Mouse (Mus musculus) neural tube, embryonic 12.5 days (tissue): Measurements from ENCODE around the gene Ifitm5. TPM values are rescaled to one million over a fixed set of nuclear protein-coding genes. Genes with fewer than 3 reads are reported as not detected.
"Not testable (repeated sequence)": the region's sequence is repeated elsewhere in the genome, so short reads cannot be mapped to it uniquely, and the experiment has no call there.

Source experiments
- ATAC-seq: fragments of 200-750 bp; cut with Nextera tagmentation; 2 replicates; pipeline ENCODE4 v1.8.0; 2017; ENCODE audit warnings: low read depth, mild to moderate bottlenecking, moderate TSS enrichment, moderate library complexity; ENCODE audit not compliant: low FRiP score
- H3K27ac ChIP-seq: fragments of 300-500 bp; sonication (generic); 2 replicates; pipeline ENCODE4 v1.5.1; 2016
- H3K27me3 ChIP-seq: fragments of 300-500 bp; sonication (generic); replicated peaks from 2 replicates; pipeline ENCODE4 v1.6.1; 2016; ENCODE audit warnings: mild to moderate bottlenecking
- H3K36me3 ChIP-seq: fragments of 300-500 bp; sonication (generic); 2 replicates; pipeline ENCODE4 v1.6.1; 2016; ENCODE audit warnings: mild to moderate bottlenecking
- H3K4me1 ChIP-seq: fragments of 300-500 bp; sonication (generic); 2 replicates; pipeline ENCODE4 v1.6.1; 2016
- H3K4me2 ChIP-seq: fragments of 300-500 bp; sonication (generic); replicated peaks from 2 replicates; pipeline ENCODE4 v1.6.1; 2016; ENCODE audit warnings: mild to moderate bottlenecking
- H3K4me3 ChIP-seq: fragments of 300-500 bp; sonication (generic); 2 replicates; pipeline ENCODE4 v1.5.1; 2016
- H3K9ac ChIP-seq: fragments of 300-500 bp; sonication (generic); 2 replicates; pipeline ENCODE4 v1.6.1; 2016; ENCODE audit warnings: mild to moderate bottlenecking
- H3K9me3 ChIP-seq: fragments of 300-500 bp; sonication (generic); 2 replicates; pipeline ENCODE4 v1.6.1; 2016; ENCODE audit warnings: mild to moderate bottlenecking
- WGBS: fragments of 180-500 bp; shearing (Covaris S2); methylation state at CpG from one replicate; pipeline ENCODE4 v1.1.7; 2016; 5-methylcytosine and 5-hydroxymethylcytosine counted together
- polyA plus RNA-seq: library from polyadenylated mRNA; unstranded; fragments of >200 nt; fragmentation: Nextera tagmentation; extraction: Ambion mirVana; gene quantifications from 2 replicates; pipeline ENCODE4 v1.2.1, GENCODE M21; 2016

Ifitm5 gene
- polyA plus RNA-seq, 1 experiment from 2014 or later = 1.6 TPM

DNA sequence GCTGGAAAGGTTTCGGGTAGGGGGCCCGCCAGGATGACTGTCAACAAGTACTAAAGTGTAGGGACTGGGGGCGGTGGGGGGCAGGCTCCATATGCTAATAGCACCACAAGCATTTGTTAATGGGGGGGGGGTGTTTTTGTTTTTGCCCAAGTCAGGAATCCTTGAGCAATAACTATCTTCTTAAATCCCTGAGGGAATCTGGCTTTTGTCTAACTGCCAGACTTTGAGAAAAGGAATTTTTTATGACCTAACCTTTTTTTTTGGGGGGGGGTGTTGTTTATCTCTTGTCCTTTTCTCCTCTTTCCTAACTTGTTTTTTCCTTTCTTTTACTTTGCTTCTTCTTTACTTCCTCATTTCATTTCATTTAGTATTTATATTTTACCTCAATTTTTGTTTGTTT lies 25.4 kb upstream of the Ifitm5 start:
- no peaks in the 10 kb centered on the region for H3K36me3 ChIP-seq
- 29% methylated on average over 3 of the region's 3 CpGs for WGBS
- ATAC-seq = no peak

GRCm38 (mm10) chr7:140974940-140975339 lies 24.8 kb upstream of the Ifitm5 start:
- 15% methylated on average over 9 of the region's 9 CpGs for WGBS
- H3K4me3 ChIP-seq = no peak overlapping the region
- no peak for ATAC-seq
- no peaks in the 10 kb centered on the region for H3K9me3 ChIP-seq
- no peak overlapping the region for H3K9ac ChIP-seq
- no peak overlapping the region for H3K4me2 ChIP-seq
- peaks cover 3% of the 10 kb centered on the region; the same call in 1 of the 2 replicates for H3K27me3 ChIP-seq
- no peaks in the 10 kb centered on the region for H3K36me3 ChIP-seq
- peaks cover 15% of the 10 kb centered on the region; the same call in 1 of the 2 replicates for H3K4me1 ChIP-seq
- no peak overlapping the region for H3K27ac ChIP-seq

More for the DNA sequence above, 25.4 kb upstream of the Ifitm5 start:
- no peak overlapping the region for H3K9ac ChIP-seq
- H3K9me3 ChIP-seq = no peaks in the 10 kb centered on the region
- H3K4me2 ChIP-seq = no peak overlapping the region
- H3K4me3 ChIP-seq = no peak overlapping the region
- H3K27me3 ChIP-seq = no peaks in the 10 kb centered on the region
- peaks cover 15% of the 10 kb centered on the region; the same call in 1 of the 2 replicates for H3K4me1 ChIP-seq
- H3K27ac ChIP-seq = no peak overlapping the region

- no peaks in the 10 kb centered on the region for H3K9me3 ChIP-seq
- H3K36me3 ChIP-seq = no peaks in the 10 kb centered on the region
- peaks cover 3% of the 10 kb centered on the region; the same call in 1 of the 2 replicates for H3K27me3 ChIP-seq
- ATAC-seq = no peak
- no peak overlapping the region for H3K4me3 ChIP-seq
- 9% methylated on average over 14 of the region's 14 CpGs for whole genome bisulfite sequencing
- H3K4me1 ChIP-seq = peaks cover 15% of the 10 kb centered on the region
- no peak overlapping the region for H3K9ac ChIP-seq
- no peak overlapping the region for H3K27ac ChIP-seq
- H3K4me2 ChIP-seq = no peak overlapping the region
Measured at GRCm38 (mm10) chr7:140973396-140974165, 23.5 kb upstream of the Ifitm5 start.

- Histone ChIP-seq H3K4me3 (no peak overlapping the region), H3K9me3 (no peaks in the 10 kb centered on the region), H3K27me3 (peaks cover 3% of the 10 kb centered on the region; the same call in 1 of the 2 replicates), H3K9ac (no peak overlapping the region), H3K4me1 (peaks cover 15% of the 10 kb centered on the region), H3K27ac (no peak overlapping the region), H3K4me2 (no peak overlapping the region), H3K36me3 (no peaks in the 10 kb centered on the region)
- no peak for ATAC-seq
- WGBS = 90% methylated on average over 8 of the region's 8 CpGs
Measured at GRCm38 (mm10) chr7:140971479-140972171, 21.5 kb upstream of the Ifitm5 start.

DNA sequence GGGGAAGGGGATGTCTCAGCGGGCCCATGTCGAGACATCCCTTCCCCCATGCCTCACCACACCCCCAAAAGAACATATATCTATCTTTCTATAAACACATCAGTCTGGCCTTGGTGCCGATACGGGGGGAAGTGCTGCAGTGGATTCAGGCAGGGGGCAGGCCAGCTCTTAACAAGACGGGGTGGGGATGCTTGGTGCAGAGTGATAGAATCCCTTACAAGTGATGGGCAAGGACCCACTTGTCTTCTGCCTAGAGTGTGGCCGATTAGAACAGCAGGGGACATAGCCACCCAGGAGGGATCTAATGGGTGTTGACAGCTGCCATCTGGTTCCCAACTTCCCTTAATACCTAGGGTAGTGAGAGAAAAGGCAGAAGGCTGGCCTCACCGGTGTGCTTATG lies 20.8 kb upstream of the Ifitm5 start:
- Histone ChIP-seq H3K9me3 (no peaks in the 10 kb centered on the region), H3K4me2 (no peak overlapping the region), H3K27ac (no peak overlapping the region), H3K9ac (no peak overlapping the region), H3K4me3 (no peak overlapping the region), H3K4me1 (peaks cover 15% of the 10 kb centered on the region), H3K36me3 (no peaks in the 10 kb centered on the region), H3K27me3 (peaks cover 3% of the 10 kb centered on the region; the same call in 1 of the 2 replicates)
- no peak for ATAC-seq
- 44% methylated on average over 7 of the region's 7 CpGs for WGBS

DNA sequence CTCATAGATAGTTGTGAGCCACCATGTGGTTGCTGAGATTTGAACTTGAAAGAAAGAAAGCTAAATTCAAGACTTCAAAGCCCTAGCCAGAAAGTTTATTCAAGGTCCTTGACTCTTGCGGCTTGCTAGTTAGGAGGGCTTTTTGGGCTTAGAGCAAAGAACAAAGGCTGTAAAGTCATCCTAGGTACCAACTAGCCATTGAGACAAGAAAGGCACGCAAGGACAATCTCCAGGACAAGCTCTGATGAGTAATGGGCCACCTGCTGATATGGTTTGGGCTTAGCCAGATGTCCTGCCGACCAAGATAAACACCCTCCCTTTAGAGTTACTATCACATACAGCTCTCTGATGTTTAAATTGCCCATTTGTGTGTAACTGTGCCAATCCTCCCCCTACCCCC lies 18.6 kb upstream of the Ifitm5 start:
- H3K36me3 ChIP-seq, H3K9ac ChIP-seq, H3K27me3 ChIP-seq, H3K4me2 ChIP-seq, H3K4me1 ChIP-seq, H3K9me3 ChIP-seq, H3K4me3 ChIP-seq, ATAC-seq, H3K27ac ChIP-seq: not testable (repeated sequence)
- WGBS = 15% methylated on average over 3 of the region's 3 CpGs

DNA sequence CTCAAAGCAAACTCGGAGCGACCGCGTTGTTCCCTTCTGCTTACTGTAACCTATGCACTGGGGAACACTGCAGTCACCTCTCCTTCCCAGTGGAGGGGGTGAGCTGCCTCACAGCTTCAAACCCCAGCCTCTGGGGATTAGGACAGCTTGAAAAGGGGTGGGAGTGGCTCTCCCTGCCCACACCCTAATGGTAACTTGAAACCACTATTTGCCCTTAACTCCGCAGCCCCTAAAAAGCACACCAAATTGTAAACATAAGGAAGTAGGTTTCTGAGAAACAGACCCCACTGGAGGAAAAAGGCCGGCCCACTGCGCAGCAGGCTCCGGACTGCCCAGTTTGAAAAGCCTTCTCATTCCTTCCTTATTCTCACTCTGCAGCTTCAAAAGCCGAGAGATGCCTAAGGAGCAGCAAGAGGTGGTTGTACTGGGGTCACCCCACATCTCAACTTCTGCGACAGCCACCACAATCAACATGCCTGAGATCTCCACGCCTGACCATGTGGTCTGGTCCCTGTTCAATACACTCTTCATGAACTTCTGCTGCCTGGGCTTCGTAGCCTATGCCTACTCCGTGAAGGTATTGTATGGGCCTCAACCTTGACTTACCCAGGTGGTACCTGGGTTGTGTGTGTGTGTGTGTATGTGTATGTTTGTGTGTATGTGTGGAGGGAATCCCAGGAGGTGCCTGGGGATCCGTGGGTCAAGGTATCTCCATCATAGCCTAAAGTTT lies 17.9 kb upstream of the Ifitm5 start:
- no peak overlapping the region for H3K9ac ChIP-seq
- peaks cover 3% of the 10 kb centered on the region; the same call in 1 of the 2 replicates for H3K27me3 ChIP-seq
- H3K27ac ChIP-seq = no peak overlapping the region
- H3K4me1 ChIP-seq = no peaks in the 10 kb centered on the region; the same call in 1 of the 2 replicates
- H3K4me2 ChIP-seq = no peak overlapping the region
- WGBS = 4% methylated on average over 14 of the region's 14 CpGs
- H3K9me3 ChIP-seq = no peaks in the 10 kb centered on the region
- H3K36me3 ChIP-seq = no peaks in the 10 kb centered on the region
- no peak for ATAC-seq
- no peak overlapping the region for H3K4me3 ChIP-seq

DNA sequence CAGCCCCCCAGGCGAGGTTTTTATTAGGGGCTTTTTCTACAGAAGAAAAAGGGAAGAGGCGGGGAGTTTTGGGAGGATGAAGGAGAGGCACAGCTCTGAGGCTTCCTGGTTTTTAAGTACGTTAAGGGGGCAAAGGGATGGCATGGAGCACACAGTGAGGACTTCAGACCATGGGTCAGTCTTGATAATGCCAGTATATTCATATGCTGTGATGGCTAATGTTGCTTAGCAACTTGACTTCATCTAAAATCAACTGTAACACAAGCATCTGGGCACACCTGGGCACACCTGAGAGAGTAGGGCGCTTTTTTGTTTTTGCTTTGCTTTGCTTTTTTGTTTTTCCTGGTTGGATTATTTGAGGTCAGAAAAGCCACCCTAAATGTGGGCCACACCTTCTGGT lies 16.8 kb upstream of the Ifitm5 start, which contains the start of gene Ifitm1:
Ifitm1 (plus strand) TSS at position 301 of the 400 bp plus-strand sequence.
- H3K27ac ChIP-seq = no peak within 1 kb of the TSS
- no peaks in the 10 kb centered on the region for H3K36me3 ChIP-seq
- no peaks in the 10 kb centered on the region for H3K9me3 ChIP-seq
- 77% methylated on average over 4 of the region's 4 CpGs for WGBS
- no peak within 1 kb of the TSS for H3K4me2 ChIP-seq
- no peak within 1 kb of the TSS for H3K9ac ChIP-seq
- H3K4me1 ChIP-seq = no peaks in the 10 kb centered on the region; the same call in 1 of the 2 replicates
- H3K27me3 ChIP-seq = peaks cover 3% of the 10 kb centered on the region; the same call in 1 of the 2 replicates
- no peak within 1 kb of the TSS for H3K4me3 ChIP-seq
- no peak for ATAC-seq

DNA sequence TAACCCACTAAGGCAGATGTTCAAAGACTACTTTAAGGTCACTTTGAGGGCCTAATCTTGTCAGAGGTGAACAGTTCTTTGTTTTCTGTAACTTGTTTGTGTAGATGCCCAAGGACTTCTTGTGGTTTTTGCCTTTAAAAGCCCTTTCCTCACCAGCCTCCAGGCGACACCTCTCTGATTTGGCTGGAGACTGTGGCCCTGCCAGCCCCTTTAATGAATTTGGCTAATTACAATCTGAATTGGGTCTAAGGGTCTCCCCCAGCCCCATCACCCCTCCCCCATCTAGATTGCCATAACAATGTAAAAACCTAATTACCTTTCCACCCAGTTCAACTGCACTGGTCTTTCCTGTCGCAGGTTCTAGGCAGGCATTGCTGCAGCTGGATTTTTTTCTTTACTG lies 12.6 kb upstream of the Ifitm5 start:
- no peak overlapping the region for H3K9ac ChIP-seq
- no peaks in the 10 kb centered on the region for H3K36me3 ChIP-seq
- H3K27ac ChIP-seq = no peak overlapping the region
- WGBS = 43% methylated on average over 2 of the region's 2 CpGs
- ATAC-seq = no peak
- H3K4me3 ChIP-seq = no peak overlapping the region
- H3K4me1 ChIP-seq = peaks cover 14% of the 10 kb centered on the region; the same call in 1 of the 2 replicates
- no peaks in the 10 kb centered on the region for H3K27me3 ChIP-seq
- H3K9me3 ChIP-seq = no peaks in the 10 kb centered on the region
- no peak overlapping the region for H3K4me2 ChIP-seq

- Histone ChIP-seq H3K4me2 (no peak overlapping the region), H3K9me3 (no peaks in the 10 kb centered on the region), H3K4me1 (peaks cover 14% of the 10 kb centered on the region; the same call in 1 of the 2 replicates), H3K27ac (no peak overlapping the region), H3K9ac (no peak overlapping the region), H3K4me3 (no peak overlapping the region), H3K27me3 (no peaks in the 10 kb centered on the region), H3K36me3 (no peaks in the 10 kb centered on the region)
- WGBS = 36% methylated on average over 2 of the region's 2 CpGs
- no peak for ATAC-seq
Measured at GRCm38 (mm10) chr7:140961416-140961815, 11.3 kb upstream of the Ifitm5 start.

GRCm38 (mm10) chr7:140960026-140960425 lies 9.9 kb upstream of the Ifitm5 start:
- WGBS = 54% methylated on average over 5 of the region's 5 CpGs
- Histone ChIP-seq H3K4me3 (no peak overlapping the region), H3K36me3 (no peaks in the 10 kb centered on the region), H3K4me1 (peaks cover 16% of the 10 kb centered on the region; the same call in 1 of the 2 replicates), H3K9ac (no peak overlapping the region), H3K9me3 (no peaks in the 10 kb centered on the region), H3K4me2 (no peak overlapping the region), H3K27me3 (no peaks in the 10 kb centered on the region), H3K27ac (no peak overlapping the region)
- ATAC-seq = no peak
